Mouse (Mus musculus) urinary bladder, postnatal 36 days (tissue): ENCODE measurements at regions not wholly inside any gene's neighbourhood (a gene's known extent, or its start where the extent isn't known, plus 50 kb on each side); places are given as distances from the start of the nearest gene placed in this dataset.

Experiments
- DNase-seq, 2 experiments: peaks; one replicate each; pipeline ENCODE4 v3.0.0; 2022; ENCODE audit warnings: low spot score in 2 of 2, mixed read lengths in 1 of 2

DNA sequence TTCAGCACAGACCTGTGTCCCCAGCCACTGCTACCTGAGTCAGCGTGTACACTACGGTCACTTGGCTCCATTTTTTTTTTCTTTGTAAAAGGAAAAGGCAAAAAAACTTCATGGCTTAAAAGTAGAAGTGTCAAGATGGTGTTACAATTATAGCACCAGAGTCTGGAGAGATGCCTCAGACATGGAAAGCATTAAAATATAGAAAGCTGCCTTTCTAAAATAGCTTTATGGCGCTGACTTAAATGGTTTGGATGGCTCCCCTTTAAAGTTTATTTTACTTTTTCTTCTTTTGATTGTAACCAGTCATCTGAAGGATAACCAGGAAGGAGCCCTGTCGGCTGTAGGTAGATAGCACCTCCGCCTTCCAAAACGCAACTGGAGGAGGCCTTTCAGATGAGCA is 79.0 kb upstream of the Jade1 start:
- DNase-seq: no peak

DNA sequence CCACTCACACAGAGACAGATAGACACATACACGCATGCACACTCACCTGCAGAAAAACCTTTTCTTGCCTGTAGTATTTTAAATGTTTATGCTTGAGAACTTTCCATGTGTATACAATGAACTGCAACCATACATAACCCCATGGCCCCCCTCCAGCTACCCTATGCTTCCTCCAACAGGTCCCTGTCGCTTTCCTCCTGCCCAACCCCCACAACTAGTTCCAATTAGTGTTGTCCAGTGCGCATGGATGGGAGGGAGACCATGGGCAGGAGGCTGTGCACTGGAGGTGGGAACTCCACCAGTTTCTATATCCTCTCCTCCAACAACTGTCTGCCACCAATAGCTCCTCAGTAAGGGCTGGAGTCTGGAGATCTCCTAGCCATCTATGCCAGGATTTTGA is 82.9 kb upstream of the Jade1 start:
- no peak for DNase-seq

DNA sequence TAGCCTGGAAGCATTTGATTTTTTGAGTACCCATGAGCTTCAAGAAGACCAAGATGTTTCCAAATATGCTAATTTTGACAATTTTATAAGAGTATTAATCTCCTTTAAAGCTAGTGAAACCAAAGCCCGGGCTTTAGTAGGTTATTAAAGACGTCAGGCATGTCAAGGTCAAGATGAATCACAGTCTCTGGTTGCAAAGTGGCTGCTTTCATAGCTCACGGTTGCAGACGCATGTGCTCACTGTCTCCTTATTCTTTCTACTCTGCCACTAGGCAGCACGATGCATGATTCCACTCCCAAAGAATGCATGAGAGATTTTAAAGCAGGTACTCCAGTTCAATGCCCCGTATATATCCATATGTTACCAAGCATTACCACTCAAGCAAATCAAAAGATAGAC is 86.4 kb upstream of the Jade1 start:
- no peak for DNase-seq

DNA sequence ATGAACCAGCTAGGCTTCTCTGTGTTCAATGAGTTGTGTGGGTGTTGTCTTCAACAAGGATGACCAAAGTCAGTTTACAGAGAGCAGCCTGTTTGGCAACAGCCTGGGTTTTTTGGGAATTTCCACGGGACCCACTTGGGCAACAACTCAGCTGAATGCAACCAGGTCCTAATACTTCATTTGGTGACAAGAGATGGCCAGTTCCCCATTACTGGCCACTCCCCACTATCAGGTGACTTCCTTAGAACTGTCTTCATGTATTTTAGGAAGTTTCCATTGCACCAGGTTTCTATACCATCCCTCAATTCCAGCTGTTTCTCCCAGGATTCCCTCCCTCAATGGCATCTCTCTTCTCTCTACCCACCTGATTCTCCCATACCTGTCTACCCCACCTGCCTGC is 87.7 kb upstream of the Jade1 start:
- no peak for DNase-seq

DNA sequence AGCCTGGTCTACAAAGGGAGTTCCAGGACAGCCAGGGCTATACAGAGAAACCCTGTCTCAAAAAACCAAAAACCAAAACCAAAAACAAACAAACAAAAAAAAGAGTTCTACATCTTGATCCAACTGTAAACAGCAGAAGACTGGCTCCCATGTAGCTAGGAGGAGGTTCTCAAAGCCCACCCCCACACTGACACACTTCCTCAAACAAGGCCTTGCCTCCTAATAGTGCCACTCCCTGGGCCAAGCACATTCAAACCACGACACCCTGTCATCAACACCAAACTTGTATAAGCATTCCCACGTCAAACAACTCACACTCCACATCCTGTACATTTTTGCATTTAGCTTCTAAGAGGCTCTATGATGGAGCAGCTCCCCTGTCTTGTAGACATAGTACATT is 89.6 kb upstream of the Jade1 start:
- DNase-seq: no peak

DNA sequence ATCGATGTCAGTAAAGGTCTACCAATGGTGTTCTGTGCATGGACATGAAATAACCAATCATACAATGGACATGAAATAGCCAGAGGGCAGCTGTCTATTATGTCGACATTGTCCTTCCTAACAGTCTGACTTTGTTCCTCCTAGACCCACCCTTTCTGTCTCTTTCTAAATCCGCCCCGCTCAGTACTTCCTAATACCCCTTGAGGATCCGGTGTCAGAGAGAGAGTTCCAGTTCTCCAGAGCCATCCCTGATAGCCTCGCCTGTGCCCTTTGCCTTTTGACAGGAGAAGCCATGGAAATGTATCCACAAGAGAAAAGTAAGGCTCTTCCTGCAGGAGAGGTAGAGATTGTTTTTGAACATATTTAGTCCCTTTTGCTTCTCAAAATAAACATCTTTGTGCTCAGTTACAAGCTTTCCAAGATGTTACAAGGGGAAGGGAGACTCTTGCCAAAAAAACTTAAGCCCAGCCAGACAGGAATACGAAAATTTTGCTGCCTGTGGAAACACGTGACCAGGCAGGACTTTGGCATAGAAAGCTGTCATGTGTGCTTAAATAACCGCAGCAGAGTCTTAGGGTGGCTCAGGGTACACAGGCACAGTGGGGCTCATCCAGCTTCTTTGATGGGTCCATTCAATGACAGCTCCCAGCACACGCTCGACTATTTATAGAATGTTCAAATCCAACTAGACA is 92.4 kb upstream of the Jade1 start:
- peak in 1 of 2 experiments; percentile 11 for DNase-seq

DNA sequence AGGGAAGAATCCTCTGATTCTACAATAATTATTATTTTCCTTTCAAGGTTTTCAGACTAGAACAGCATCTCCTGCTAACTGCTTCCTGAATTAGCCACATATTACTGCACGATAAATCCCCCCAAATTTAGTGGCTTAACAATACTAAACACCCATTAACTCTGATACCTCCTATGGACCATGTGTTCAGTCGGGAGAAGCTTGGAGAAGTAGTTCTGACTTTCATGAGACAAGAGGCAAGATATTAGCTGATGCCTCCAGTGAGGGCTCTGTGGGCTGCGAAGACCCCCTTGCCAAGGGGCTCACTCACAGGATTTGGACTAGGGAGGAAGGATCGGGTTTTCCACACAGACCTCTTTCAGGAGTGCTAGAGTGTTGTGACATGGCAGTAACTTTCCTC is 95.4 kb upstream of the Jade1 start:
- DNase-seq: no peak

DNA sequence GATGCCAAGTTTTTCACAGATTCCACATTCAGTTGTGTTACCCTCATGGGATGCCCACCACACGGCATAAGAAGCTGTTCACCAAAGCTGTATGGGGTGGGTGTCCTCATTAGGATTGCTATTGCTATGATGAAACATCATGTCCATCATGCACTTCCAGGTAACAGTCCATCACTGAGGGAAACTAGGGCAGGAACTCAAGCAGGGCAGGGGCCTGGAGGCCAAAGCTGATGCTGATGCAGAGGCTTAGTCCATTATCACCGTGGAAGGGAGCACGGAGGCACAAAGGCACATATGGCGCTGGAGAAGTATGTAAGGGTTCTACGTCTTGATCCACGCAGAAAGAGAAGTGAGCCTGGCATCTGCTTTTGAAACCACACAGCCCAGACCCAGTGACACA is 97.4 kb upstream of the Jade1 start:
- DNase-seq: no peak

DNA sequence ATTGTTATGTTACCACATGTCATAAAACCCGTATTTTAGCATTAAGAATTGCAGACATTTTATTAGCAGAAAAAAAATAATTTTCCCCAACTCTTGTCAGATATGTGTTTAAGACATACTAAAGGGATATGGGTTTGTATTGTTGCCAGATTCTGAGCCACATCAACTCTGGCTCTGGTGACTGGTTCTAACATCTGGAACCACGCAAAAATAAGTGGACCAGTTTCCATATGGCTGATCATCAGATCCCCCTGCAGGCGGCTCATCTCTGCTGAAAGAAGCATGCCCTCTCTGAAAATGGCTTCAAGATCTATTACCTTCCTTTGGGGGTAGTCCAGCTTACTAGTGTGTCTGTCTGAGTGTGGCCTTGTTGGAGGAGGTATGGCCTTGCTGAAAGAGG is 102.0 kb upstream of the Jade1 start:
- DNase-seq: no peak

DNA sequence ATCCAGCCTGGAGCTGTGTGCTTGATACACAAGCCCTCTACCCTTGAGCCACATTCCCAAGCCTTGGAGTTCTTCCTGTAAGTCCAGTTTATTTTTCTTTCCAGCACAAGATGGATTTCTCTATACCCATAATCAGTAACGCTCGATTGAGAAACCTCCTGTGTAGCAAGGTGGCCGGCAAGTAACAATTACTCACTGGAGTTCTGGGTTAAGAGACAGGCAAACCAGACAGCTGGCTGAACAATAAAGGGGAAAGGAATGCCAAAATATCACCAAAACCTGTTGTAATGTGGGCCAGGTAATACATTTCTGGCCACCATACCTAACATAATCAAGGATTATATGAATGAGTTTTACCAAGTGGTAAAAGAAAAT is 102.8 kb upstream of the Jade1 start:
- DNase-seq: no peak

DNA sequence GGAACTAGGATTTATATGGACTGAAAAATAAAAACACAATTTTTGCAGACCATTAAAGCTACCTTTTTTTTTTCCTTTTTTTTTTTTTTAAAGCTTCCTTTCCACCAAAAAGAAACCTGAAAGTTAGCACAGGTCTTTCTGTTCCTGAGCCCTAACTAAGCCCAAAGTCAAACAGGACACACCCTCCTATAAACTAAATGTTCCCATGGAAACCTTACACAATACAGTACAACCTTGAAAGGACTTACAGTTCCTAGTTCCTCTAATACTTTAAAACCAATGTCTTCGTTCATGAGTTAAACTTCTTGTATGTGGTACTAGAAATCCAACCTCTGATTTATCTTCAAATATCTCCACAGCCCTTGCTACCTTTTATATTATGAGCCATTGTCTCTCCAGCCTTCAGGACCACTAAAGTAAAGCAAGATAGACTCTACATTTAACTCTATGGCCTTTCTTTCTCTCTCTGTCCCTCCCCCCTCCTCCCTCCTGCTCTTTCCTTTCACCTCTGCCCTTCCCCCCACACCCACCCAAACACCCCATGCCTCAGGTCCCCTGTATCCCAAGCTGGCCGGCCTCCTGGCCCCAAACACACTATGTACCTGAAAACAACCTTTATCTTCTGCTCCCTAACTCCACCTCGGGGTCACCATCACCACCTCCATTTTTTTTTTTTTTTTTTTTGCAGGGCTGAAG is 103.4 kb upstream of the Jade1 start:
- no peak for DNase-seq

DNA sequence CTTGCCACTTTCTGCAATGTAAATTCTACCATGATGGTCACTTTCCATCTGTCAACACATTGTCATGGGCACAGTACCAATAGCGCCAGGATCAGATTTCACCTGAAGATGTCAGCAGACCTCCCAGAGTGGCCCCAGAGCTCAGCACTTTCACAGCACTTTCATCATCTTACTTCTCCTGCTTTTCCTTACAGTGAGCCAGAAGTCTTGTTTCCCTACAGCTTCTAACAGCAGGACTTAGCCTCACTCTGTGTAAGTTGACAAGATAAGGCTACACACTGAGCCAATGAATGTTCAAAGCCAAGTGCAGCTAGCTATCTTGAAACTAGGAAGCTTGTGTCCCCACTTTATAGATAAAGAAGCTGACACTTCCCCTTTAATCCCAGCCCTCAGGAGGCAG is 104.8 kb upstream of the Jade1 start:
- DNase-seq: no peak

DNA sequence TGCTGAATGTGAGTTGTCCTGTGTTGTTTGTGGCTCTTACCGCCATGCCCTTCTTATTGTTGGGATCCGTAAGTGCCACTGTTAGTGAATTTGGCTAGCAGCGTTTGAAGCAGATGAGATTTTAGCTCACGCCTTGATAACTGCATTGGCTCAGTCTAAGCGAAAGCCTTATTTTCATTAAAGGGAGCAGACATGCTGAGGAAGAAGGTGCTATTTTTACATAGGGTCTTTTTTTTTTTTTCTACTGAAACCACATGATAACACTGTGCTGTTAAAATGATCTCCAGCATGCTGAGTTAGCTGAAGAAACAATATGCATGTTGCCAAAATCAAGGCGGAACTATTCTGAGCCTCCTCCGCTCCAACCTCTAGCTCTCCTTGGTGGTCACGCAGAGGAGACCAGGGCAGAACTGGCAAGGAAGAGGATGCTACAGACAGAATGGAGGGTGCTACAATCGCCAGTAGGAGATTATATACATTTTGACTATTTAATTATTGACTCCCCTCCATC is 111.2 kb upstream of the Jade1 start:
- no peak for DNase-seq

DNA sequence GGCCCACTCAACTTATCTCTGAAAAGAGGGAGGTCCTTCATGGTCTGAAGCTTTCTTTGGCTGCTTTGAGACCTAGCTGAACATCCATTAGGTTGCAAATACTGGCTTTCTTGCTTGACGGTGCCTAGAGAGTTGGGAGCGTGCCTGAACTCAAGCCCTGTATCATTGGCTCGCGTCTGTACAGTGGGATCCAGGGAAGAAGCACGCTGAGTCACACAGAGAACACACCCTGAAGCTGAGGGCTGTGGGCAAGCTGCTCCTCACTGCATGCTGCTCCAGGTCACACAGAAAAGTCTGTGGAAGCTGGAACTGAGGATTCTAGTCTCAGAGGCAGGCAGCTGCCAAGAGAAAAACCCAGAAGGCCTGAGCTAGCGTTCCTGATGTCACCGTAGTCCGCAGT is 119.3 kb upstream of the Jade1 start:
- DNase-seq: no peak

DNA sequence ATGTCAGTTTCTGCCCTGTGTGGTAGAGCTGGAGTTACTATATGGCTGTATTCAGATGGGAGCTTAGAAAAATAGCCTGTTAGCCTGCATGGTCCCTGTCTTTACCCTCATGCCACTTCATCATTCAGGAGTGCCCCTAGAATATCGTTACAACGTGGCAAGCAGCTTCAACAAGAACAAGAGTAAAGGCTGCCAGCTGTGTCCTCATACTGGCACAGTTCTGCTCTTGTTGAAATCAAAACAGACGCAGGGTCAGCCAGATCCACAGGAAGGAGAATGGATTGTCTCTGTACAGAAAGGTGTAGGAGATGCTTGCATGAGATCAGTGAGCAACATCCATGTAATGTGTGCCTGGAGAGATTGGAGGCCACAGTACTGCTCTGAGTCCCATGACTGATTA is 122.4 kb upstream of the Jade1 start:
- DNase-seq: no peak

DNA sequence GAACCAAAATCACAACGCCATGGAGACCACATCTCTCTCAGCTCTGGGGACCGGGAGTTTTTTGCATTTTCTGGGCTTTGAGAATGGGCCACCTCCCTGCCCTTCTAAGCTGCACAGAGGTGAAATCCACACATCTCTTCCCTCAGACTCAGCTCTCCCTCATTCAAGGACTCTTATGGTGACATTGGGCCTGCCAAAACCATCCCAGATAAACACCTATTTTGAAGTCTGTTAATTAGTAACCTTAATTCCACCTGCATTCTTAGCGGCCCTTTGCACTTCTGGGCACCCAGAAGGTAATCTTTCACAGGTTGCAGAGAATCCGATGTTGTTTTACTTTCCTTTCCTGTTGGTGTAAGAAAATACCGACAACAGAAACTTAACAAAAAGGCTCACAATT is 123.2 kb upstream of the Jade1 start:
- no peak for DNase-seq

DNA sequence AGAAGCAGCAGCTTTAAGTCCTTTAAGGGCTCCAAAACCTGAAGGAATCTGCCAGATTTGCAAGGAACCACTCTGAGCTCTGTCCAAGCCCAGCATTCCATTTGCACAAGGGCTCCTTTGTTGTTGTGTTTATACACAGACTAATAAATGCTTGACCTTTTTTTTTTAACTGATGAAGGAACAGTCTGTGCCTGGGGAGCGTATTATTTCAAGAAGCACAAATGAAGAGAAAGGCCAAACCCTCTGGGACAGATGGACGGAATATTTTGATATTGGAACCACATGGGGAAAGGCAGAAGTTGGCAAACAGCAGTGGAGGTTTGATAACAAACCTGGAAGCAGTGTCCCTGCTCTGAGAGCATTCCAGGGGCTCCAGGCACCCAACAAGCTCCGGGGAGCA is 125.3 kb upstream of the Jade1 start:
- no peak for DNase-seq

DNA sequence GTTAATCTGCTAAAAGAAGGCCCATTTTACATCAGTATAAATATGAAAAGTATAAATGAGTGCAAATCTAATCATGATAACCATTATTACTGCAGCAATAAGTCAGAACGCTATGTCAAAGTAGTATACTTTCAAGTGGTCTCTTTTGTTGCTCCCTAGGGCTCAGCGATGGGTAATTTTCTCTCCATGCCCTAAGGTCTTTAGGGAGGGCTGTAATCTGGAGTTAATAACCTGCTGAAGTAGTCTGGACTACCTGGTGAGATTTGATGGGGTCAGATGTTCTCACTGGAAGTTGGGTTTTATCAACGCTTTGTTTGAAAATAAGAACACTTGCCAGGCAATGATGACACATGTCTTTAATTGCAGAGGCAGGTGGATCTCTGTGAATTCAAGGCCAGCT is 128.6 kb upstream of the Jade1 start:
- DNase-seq: no peak

DNA sequence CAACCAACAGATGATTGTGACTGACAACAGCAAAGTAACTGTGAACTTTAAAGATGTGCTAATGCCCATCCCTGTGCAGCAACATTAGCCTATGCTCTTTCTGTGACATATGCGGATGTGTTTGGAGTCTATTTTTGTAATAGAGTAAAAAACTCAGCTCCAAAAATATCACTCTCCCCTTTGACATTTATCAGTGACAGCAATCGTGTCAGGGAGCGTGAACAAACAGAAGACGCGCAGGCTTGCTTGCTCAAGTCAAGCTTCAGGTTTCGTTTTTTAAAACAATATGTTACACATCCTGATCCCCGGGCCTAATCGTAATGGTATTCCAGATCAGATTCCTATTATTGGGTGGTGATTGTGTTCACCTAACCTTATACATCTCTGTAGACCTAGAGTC is 129.7 kb upstream of the Jade1 start:
- no peak for DNase-seq

DNA sequence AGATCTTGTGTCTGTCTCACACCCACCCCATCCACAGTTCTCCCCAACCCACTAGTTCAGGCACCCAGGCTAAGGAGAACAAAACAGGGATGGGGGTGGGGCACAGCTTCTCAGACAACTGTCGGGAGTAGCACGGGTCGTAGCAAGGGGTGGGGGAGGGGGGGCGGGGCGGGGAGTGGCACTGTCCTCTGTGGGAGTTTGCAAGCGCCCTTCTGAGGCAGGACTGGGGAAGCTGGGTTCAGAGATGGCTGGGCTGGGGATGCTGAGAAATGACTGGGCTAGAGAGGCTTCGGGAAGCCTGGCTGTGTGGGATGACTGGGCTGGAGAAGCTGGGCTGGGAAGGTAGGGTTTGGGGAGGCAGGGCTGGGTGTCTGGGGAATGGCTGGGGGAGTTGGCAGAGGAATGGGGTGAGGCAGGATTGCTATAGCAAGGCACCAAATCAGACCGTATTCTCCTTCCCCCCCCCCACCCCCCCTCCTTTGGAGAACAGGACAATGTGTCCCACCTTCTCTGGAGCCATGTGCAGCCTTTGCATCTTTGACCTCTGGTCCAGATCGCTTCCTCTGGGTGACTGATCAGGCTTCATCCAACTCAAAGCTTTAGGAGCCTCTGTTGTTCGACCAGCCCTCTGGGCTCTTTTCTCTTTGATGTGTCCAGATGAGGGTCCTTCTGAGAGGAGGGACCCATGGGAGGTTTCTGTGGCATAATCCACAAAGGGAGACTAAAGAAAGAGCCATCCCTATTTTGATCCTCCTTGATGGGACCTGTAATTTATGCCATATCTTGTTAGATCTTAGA is 131.2 kb upstream of the Jade1 start:
- no peak for DNase-seq

DNA sequence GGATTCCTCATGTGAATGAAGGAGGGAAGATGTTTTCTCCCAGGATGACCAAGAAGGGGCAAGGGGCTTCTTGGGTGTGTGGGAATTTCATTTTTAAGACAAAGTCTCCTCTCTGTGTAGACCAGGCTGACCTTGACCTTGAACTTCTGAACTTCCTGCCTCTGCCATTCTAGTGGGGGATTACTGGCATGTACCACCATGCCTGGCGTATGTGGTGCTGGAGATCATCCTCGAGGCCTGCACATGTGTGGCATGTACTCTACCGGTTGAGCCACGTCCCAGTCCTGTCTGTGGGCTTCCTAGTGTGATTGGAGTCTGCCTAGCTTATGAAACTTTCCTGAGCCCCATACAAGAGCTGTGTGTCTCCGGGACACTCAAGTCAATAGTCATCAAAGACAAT is 131.9 kb upstream of the Jade1 start:
- no peak for DNase-seq

DNA sequence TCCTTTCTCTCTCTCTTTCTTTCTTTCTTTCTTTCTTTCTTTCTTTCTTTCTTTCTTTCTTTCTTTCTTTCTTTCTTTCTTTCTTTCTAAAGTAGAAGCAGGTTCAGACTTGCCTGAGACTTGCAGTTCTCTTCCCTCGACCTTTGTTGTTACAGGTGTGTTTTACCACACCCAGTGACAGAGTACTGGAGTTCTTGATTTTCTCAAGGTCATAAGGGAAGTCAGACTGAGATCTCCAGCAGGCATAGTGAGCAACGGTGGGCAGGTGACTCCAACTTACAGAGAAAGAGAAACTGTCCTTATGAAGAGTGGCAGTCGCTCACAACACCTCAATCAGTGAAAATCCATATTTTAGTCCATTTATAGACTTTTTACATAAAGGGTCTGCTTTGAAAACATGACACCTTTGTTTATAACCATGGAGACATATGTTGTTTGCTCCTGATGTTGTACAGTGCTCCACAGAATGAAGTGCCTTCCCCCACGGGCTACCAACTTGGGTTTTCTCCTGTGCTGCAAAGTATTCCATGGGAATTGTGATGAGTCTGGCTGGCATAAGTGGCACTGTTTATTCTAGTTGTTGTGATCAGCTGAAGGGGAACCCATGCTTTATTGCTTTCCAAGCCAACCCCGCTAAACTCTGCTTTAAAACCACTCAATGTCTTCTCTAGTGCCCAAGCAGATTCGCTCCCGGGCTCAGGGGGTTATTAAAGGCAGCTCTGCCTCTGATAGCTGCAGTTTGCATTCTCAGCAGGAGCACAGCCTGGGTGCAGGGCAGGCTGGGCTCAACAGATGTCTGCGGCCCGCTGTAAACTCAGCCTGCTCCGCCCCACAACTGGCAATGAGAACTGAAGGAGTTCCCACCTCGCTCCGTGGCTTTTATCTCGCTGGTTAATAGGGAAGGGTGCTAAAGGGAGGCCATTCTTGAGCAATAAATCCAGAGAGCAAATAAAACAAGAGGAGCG is 132.6 kb upstream of the Jade1 start:
- DNase-seq: no peak
